Mouse (Mus musculus): Measurements from ENCODE around the gene Gpank1.

DNA sequence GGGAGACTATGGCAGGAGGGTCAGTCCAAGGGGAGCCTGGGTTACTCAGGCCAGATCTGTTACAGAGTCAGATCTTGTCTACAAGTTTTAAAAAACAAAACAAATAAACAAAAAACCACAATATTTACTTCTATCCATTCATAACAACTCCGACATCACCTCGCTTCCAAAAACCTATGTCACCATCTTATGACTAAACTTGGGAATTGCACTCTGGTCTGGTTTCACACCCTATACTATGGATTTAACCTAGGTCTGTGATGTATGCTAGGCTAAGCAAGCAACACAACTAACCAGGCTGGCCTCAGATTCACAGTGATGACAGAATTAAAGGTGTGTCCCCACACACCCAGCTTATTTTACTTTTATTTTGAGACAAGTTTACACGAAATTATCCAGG is 14.7 kb upstream of the Gpank1 start:
- TF ChIP-seq POLR2A (IDR thresholded peaks at IDR 0.05; ENCODE audit: borderline replicate concordance, low read depth, low read length) (no peak), CTCF (IDR thresholded peaks at IDR 0.05; ENCODE audit: low read depth, low read length) (no peak)
